Mouse (Mus musculus) MEL (cell line): ENCODE results near the gene Trhr2. TPM values are rescaled to one million over a fixed set of nuclear protein-coding genes. Genes with fewer than 3 reads are reported as not detected.

ENCODE experiments used
- DNase-seq: peaks from one replicate; pipeline ENCODE4 v3.0.0; 2011; ENCODE audit warnings: low read depth, low spot score
- H3K27ac ChIP-seq: 2 replicates; pipeline ENCODE4 v1.5.1; 2012; ENCODE audit warnings: low read depth, mild to moderate bottlenecking, control low read depth, low read length, moderate library complexity; ENCODE audit not compliant: control insufficient read depth
- H3K27me3 ChIP-seq, 2 experiments: fragments of 150-350 bp in 1 of 2; sonication (generic) in 1 of 2; 2 replicates each; pipeline ENCODE4 v1.6.1; 2012; ENCODE audit warnings: low read length in 2 of 2, mild to moderate bottlenecking in 2 of 2, improper control_type of control experiment in 1 of 2, moderate library complexity in 1 of 2; ENCODE audit not compliant: insufficient read depth in 2 of 2, control insufficient read depth in 1 of 2
- H3K36me3 ChIP-seq, 2 experiments: 2 replicates each; pipeline ENCODE4 v1.6.1; 2012 to 2014; ENCODE audit warnings: low read length in 2 of 2, improper control_type of control experiment in 1 of 2, inconsistent platforms in 1 of 2, mild to moderate bottlenecking in 1 of 2; ENCODE audit not compliant: insufficient read depth in 2 of 2, control insufficient read depth in 1 of 2
- H3K4me1 ChIP-seq, 2 experiments: fragments of 150-350 bp in 1 of 2; sonication (generic) in 1 of 2; 2 replicates each; pipeline ENCODE4 v1.6.1; 2012; ENCODE audit warnings: low read length in 2 of 2, improper control_type of control experiment in 1 of 2, mild to moderate bottlenecking in 1 of 2; ENCODE audit not compliant: insufficient read depth in 2 of 2, control insufficient read depth in 1 of 2
- H3K4me3 ChIP-seq, 2 experiments: fragments of 150-350 bp in 1 of 2; sonication (generic) in 1 of 2; 2 replicates each; pipeline ENCODE4 v1.5.1; 2012; ENCODE audit warnings: low read depth in 2 of 2, low read length in 2 of 2, mild to moderate bottlenecking in 2 of 2, moderate library complexity in 2 of 2, control low read depth in 1 of 2, improper control_type of control experiment in 1 of 2; ENCODE audit not compliant: control insufficient read depth in 1 of 2, insufficient read depth in 1 of 2
- H3K79me2 ChIP-seq: 2 replicates; pipeline ENCODE4 v1.6.1; 2012; ENCODE audit warnings: mild to moderate bottlenecking, low read length, moderate library complexity; ENCODE audit not compliant: control insufficient read depth, poor library complexity, insufficient read depth
- H3K9ac ChIP-seq: 2 replicates; pipeline ENCODE4 v1.6.1; 2012; ENCODE audit warnings: low read depth, mild to moderate bottlenecking, control low read depth, low read length, moderate library complexity; ENCODE audit not compliant: control insufficient read depth, poor library complexity, severe bottlenecking
- H3K9me3 ChIP-seq: fragments of 150-350 bp; sonication (generic); replicated peaks from 2 replicates; pipeline ENCODE4 v1.6.1; 2012; ENCODE audit warnings: mild to moderate bottlenecking, low read length, improper control_type of control experiment, moderate library complexity; ENCODE audit not compliant: insufficient read depth
- CHD1 ChIP-seq: IDR thresholded peaks from 2 replicates; pipeline ENCODE4 v1.6.1; 2012; ENCODE audit warnings: low read depth, mild to moderate bottlenecking, inconsistent platforms, low read length, improper control_type of control experiment
- CHD2 ChIP-seq: IDR thresholded peaks from 2 replicates; pipeline ENCODE4 v1.6.1; 2011; ENCODE audit warnings: low read length, improper control_type of control experiment
- CTCF ChIP-seq, 3 experiments: IDR thresholded peaks in 2 of 3; conservative IDR thresholded peaks in 1 of 3; 2 replicates each; pipeline ENCODE4 v1.5.1; 2011 to 2012; ENCODE audit warnings: low read length in 3 of 3, low read depth in 2 of 3, mild to moderate bottlenecking in 2 of 3, improper control_type of control experiment in 1 of 3, inconsistent platforms in 1 of 3, mixed read lengths in 1 of 3, moderate library complexity in 1 of 3; ENCODE audit not compliant: control insufficient read depth in 1 of 3, insufficient read depth in 1 of 3, poor library complexity in 1 of 3, severe bottlenecking in 1 of 3
- EP300 ChIP-seq, 2 experiments: IDR thresholded peaks; 2 replicates each; pipeline ENCODE4 v1.6.1; 2011; ENCODE audit warnings: improper control_type of control experiment in 2 of 2, low read length in 2 of 2, low read depth in 1 of 2, mild to moderate bottlenecking in 1 of 2
- GABPA ChIP-seq: IDR thresholded peaks from 2 replicates; pipeline ENCODE4 v1.6.1; 2012; ENCODE audit warnings: low read depth, mild to moderate bottlenecking, inconsistent platforms, low read length, improper control_type of control experiment, moderate library complexity
- GATA1 ChIP-seq: IDR thresholded peaks from 2 replicates; pipeline ENCODE4 v1.6.1; 2011; ENCODE audit warnings: low read depth, low read length, improper control_type of control experiment
- HCFC1 ChIP-seq: IDR thresholded peaks from 2 replicates; pipeline ENCODE4 v1.6.1; 2012; ENCODE audit warnings: low read depth, mild to moderate bottlenecking, inconsistent platforms, low read length, improper control_type of control experiment, moderate library complexity
- MAFK ChIP-seq: IDR thresholded peaks from 2 replicates; pipeline ENCODE4 v1.6.1; 2011; ENCODE audit warnings: low read depth, mild to moderate bottlenecking, low read length, improper control_type of control experiment, borderline replicate concordance
- MAX ChIP-seq: IDR thresholded peaks from 2 replicates; pipeline ENCODE4 v1.6.1; 2011; ENCODE audit warnings: low read length, improper control_type of control experiment
- MAZ ChIP-seq: IDR thresholded peaks from 2 replicates; pipeline ENCODE4 v1.6.1; 2012; ENCODE audit warnings: low read depth, mild to moderate bottlenecking, inconsistent platforms, low read length, improper control_type of control experiment
- MEF2A ChIP-seq: IDR thresholded peaks from 2 replicates; pipeline ENCODE4 v1.6.1; 2014; ENCODE audit warnings: low read depth, mild to moderate bottlenecking, inconsistent platforms, low read length, improper control_type of control experiment; ENCODE audit not compliant: poor library complexity, insufficient replicate concordance, severe bottlenecking; ENCODE audit errors: extremely low read depth
- MXI1 ChIP-seq: IDR thresholded peaks from 2 replicates; pipeline ENCODE4 v1.6.1; 2011; ENCODE audit warnings: mild to moderate bottlenecking, low read depth, low read length, improper control_type of control experiment
- MYB ChIP-seq: IDR thresholded peaks from 2 replicates; pipeline ENCODE4 v1.6.1; 2011; ENCODE audit warnings: mild to moderate bottlenecking, low read depth, low read length, improper control_type of control experiment
- MYC ChIP-seq: IDR thresholded peaks from 2 replicates; pipeline ENCODE4 v1.6.1; 2011; ENCODE audit warnings: low read depth, mild to moderate bottlenecking, low read length, improper control_type of control experiment, moderate library complexity
- NELFE ChIP-seq: IDR thresholded peaks from 2 replicates; pipeline ENCODE4 v1.6.1; 2011; ENCODE audit warnings: low read depth, low read length, improper control_type of control experiment
- NRF1 ChIP-seq: IDR thresholded peaks from 2 replicates; pipeline ENCODE4 v1.6.1; 2014; ENCODE audit warnings: low read depth, mild to moderate bottlenecking, inconsistent platforms, low read length, improper control_type of control experiment, moderate library complexity; ENCODE audit not compliant: poor library complexity, insufficient read depth, severe bottlenecking
- POLR2A ChIP-seq, 2 experiments: IDR thresholded peaks; 2 replicates each; pipeline ENCODE4 v1.6.1; 2011 to 2012; ENCODE audit warnings: low read length in 2 of 2, mild to moderate bottlenecking in 2 of 2, control low read depth in 1 of 2, improper control_type of control experiment in 1 of 2, low read depth in 1 of 2, moderate library complexity in 1 of 2; ENCODE audit not compliant: control insufficient read depth in 1 of 2, insufficient read depth in 1 of 2, poor library complexity in 1 of 2
- POLR2AphosphoS5 ChIP-seq: IDR thresholded peaks from 2 replicates; pipeline ENCODE4 v1.6.1; 2012; ENCODE audit warnings: low read depth, borderline replicate concordance, mild to moderate bottlenecking, inconsistent platforms, low read length, moderate library complexity, mixed read lengths
- SIN3A ChIP-seq: IDR thresholded peaks from 2 replicates; pipeline ENCODE4 v1.6.1; 2012; ENCODE audit warnings: low read length, improper control_type of control experiment, inconsistent platforms
- SMC3 ChIP-seq: IDR thresholded peaks from 2 replicates; pipeline ENCODE4 v1.6.1; 2011; ENCODE audit warnings: low read depth, low read length, improper control_type of control experiment
- TCF12 ChIP-seq: IDR thresholded peaks from 2 replicates; pipeline ENCODE4 v1.6.1; 2014; ENCODE audit warnings: low read depth, mild to moderate bottlenecking, inconsistent platforms, low read length, improper control_type of control experiment, moderate library complexity
- ZC3H11A ChIP-seq: IDR thresholded peaks from 2 replicates; pipeline ENCODE4 v1.6.1; 2012; ENCODE audit warnings: low read depth, mild to moderate bottlenecking, inconsistent platforms, low read length, improper control_type of control experiment
- ZKSCAN1 ChIP-seq: IDR thresholded peaks from 2 replicates; pipeline ENCODE4 v1.6.1; 2012; ENCODE audit warnings: low read depth, mild to moderate bottlenecking, inconsistent platforms, low read length, improper control_type of control experiment, moderate library complexity
- ZMIZ1 ChIP-seq: IDR thresholded peaks from 2 replicates; pipeline ENCODE4 v1.6.1; 2012; ENCODE audit warnings: low read depth, mild to moderate bottlenecking, inconsistent platforms, low read length, improper control_type of control experiment, moderate library complexity
- polyA plus RNA-seq, 2 experiments: library from polyadenylated mRNA; stranded (reverse) in 1 of 2; unstranded in 1 of 2; fragments of >175 nt in 1 of 2; fragments of >200 nt in 1 of 2; gene quantifications; 2 replicates each; pipeline versions ENCODE4 v1.2.1 to v1.2.4; 2012; ENCODE audit warnings: low replicate concordance in 2 of 2, low read depth in 1 of 2; ENCODE audit not compliant: insufficient read length in 2 of 2, insufficient read depth in 1 of 2, missing spikeins in 1 of 2
- total RNA-seq: library from RNA; depleted of rRNA; stranded (reverse); fragments of 300-350 nt; gene quantifications from 2 replicates; pipeline ENCODE4 v1.2.3, GENCODE M21; 2012

Trhr2 gene
- total and polyA plus RNA-seq, 3 experiments: 0.07 to 0.12 TPM; not detected in 1

DNA sequence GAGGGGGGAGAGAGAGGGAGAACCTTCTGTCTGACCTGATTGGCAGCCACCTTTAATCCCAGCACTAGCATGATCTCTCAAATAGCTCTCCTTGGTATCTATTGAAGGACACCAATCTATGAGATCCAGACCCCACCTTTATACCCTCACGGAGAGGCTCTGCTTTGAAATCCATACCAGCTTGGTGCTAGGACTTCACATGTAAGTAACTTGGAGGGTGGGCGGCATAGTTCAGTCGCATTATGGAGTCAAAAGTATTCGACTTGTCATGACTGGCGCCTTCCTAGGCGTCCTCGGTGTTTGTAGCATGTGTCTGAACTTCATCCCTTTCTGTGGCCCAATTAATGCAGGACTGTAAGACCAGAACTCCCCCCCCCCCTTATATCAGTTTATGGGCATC is 14.8 kb upstream of the Trhr2 start:
- no peak overlapping the region; the same call in 1 of the 2 replicates for H3K27ac ChIP-seq
- DNase-seq: peak; percentile 21
- no peak for TF ChIP-seq GABPA
- TF ChIP-seq POLR2A (IDR thresholded peaks at IDR 0.05; ENCODE audit: control insufficient read depth in 1 of 2, insufficient read depth in 1 of 2, low read depth in 1 of 2, low read length in 2 of 2, poor library complexity in 1 of 2): no peak
- TF ChIP-seq SMC3: no peak
- TF ChIP-seq MAFK: no peak
- TF ChIP-seq CHD1: no peak
- TF ChIP-seq MEF2A: no peak
- no peak for TF ChIP-seq NELFE
- TF ChIP-seq HCFC1: no peak
- TF ChIP-seq, all 39 proteins: peak for 0
- Histone ChIP-seq H3K4me1 (peaks cover 4 to 33% of the 10 kb centered on the region in 2 experiments; a peak in 3 of 4 replicates), H3K79me2 (peaks cover 40% of the 10 kb centered on the region), H3K9me3 (no peaks in the 10 kb centered on the region), H3K27me3 (no peaks in the 10 kb centered on the region), H3K36me3 (peaks cover 10 to 26% of the 10 kb centered on the region in 2 experiments), H3K9ac (peak overlapping the region; percentile 78), H3K4me3 (peak overlapping the region; percentile 60 to 69)

DNA sequence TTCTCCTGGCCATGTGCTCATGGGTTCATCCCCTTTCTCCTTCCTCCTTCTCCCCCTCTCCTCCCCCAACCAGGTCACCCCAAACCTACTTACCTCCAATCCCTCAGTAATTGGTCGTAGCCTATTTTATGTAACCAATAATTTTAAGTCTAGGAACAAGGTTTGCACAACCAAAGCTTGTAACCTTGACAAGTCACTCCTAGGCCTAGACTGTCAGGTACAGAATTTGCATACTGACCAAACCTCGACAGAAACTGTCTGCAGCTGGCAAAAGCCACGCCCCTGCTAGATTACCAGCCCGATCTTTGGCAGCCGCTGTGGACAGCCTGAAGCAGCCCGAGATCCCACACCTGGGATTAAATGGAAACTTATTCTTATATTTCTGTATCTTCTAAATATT is 11.2 kb upstream of the Trhr2 start:
- Histone ChIP-seq H3K4me3 (no peak overlapping the region), H3K79me2 (peaks cover 5% of the 10 kb centered on the region), H3K36me3 (peaks cover 0 to 12% of the 10 kb centered on the region in 2 experiments; a peak in 2 of 4 replicates), H3K4me1 (peaks cover 4 to 22% of the 10 kb centered on the region in 2 experiments; a peak in 2 of 4 replicates), H3K27me3 (no peaks in the 10 kb centered on the region), H3K27ac (no peak overlapping the region), H3K9ac (no peak overlapping the region), H3K9me3 (no peaks in the 10 kb centered on the region)
- DNase-seq: no peak
- TF ChIP-seq MXI1: no peak
- no peak for TF ChIP-seq MAZ
- no peak for TF ChIP-seq POLR2A (IDR thresholded peaks at IDR 0.05; ENCODE audit: control insufficient read depth in 1 of 2, insufficient read depth in 1 of 2, low read depth in 1 of 2, low read length in 2 of 2, poor library complexity in 1 of 2)
- no peak for TF ChIP-seq MYC
- TF ChIP-seq ZC3H11A: no peak
- TF ChIP-seq NRF1: no peak
- no peak for TF ChIP-seq EP300 (IDR thresholded peaks at IDR 0.05; ENCODE audit: low read depth in 1 of 2, low read length in 2 of 2)
- no peak for TF ChIP-seq CTCF (IDR thresholded peaks at IDR 0.05 in 2 of 3, conservative IDR thresholded peaks at IDR 0.05 in 1 of 3; ENCODE audit: control insufficient read depth in 1 of 3, insufficient read depth in 1 of 3, low read depth in 2 of 3, low read length in 3 of 3, poor library complexity in 1 of 3, severe bottlenecking in 1 of 3)
- TF ChIP-seq POLR2AphosphoS5: no peak
- no peak for TF ChIP-seq ZMIZ1
- no peak for TF ChIP-seq MAX
- TF ChIP-seq MYB: no peak
- no peak for TF ChIP-seq HCFC1
- no peak for TF ChIP-seq ZKSCAN1
- no peak for TF ChIP-seq SIN3A
- no peak for TF ChIP-seq CHD2
- no peak for TF ChIP-seq TCF12
- no peak for TF ChIP-seq MEF2A
- TF ChIP-seq GATA1: no peak
- no peak for TF ChIP-seq SMC3
